Mouse (Mus musculus): ENCODE data around the gene Mrgpra4. TPM values are rescaled to one million over a fixed set of nuclear protein-coding genes. Genes with fewer than 3 reads are reported as not detected.

The Mrgpra4 gene
- not detected for polyA plus RNA-seq (2014; fragmentation: Illumina TruSeq; extraction: RNeasy Lipid Tissue Mini Kit (QIAGEN cat#74804); ENCODE audit: low read depth, low replicate concordance)

GRCm38 (mm10) chr7:47981995-47982394 is at the start of gene Mrgpra4:
Gene Mrgpra4, minus strand, starts transcription at chr7:47982095.

GRCm38 (mm10) chr7:48027497-48027896 is 45.6 kb upstream of the Mrgpra4 start, which contains the start of gene Mrgprx1:
Gene Mrgprx1, minus strand, starts transcription at chr7:48027597.

Other genes starting within 250 kb of the Mrgpra4 start
- not detected for gene Mrgprx1, start 45.5 kb upstream of the Mrgpra4 start, polyA plus RNA-seq (2014; fragmentation: Illumina TruSeq; extraction: RNeasy Lipid Tissue Mini Kit (QIAGEN cat#74804); ENCODE audit: low read depth, low replicate concordance)
- not detected for gene Mrgprb5, start 186.9 kb upstream of the Mrgpra4 start, polyA plus RNA-seq (2014; fragmentation: Illumina TruSeq; extraction: RNeasy Lipid Tissue Mini Kit (QIAGEN cat#74804); ENCODE audit: low read depth, low replicate concordance)
- not detected for gene Mrgprb4, start 217.2 kb upstream of the Mrgpra4 start, polyA plus RNA-seq (2014; fragmentation: Illumina TruSeq; extraction: RNeasy Lipid Tissue Mini Kit (QIAGEN cat#74804); ENCODE audit: low read depth, low replicate concordance)

Measured in sigmoid colon, adult 10 weeks (tissue).